Comparison of ENCODE assay signal across 12 mouse cellular contexts in the genomic region with DNA sequence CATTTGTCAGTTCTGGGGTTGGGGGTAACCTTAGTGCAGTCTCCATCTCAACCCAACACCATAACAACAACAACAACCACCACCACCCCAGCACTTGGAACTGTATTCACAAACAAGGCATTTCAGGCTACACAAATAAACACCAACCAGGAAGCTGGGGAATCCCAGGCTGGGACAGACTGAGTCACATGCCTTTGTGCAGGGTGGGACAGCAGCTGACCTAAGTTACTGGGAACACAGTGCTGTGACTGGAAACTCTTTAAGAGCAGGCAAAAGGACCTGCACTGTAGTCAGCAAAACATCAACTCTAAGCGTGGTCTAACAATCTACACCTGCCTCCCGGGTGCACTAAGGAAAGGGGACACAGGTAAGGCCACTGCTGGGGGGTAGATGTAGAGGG. TPM values are rescaled to one million over a fixed set of nuclear protein-coding genes. Genes with fewer than 3 reads are reported as not detected.
DNase-seq lines count a peak whose midpoint lies in the region; ATAC-seq and TF ChIP-seq lines count a peak whose summit lies in the region.
"Had no signal": no experiment of that assay in that cellular context is flagged by ENCODE, and none has a peak within 500 bp of the region (broad histone marks: within the 10 kb centered on the region; RNA-seq: fewer than 3 reads in every experiment).

No protein-coding gene starts in this region.

- H3K27ac ChIP-seq in cerebellum, adult 2 months (ENCODE audit: insufficient read depth, low read length) = peak overlapping the region; percentile 84; the same call in 1 of the 2 replicates
- peak overlapping the region; percentile 65 for H3K27ac ChIP-seq in spleen, adult 2 months (ENCODE audit: insufficient read depth, low read length)
- peak overlapping the region; percentile 35 for H3K27ac ChIP-seq in stomach, embryonic 16.5 days (ENCODE audit: low read length)

- H3K9ac ChIP-seq in stomach, embryonic 16.5 days (ENCODE audit: low read length) = no peak overlapping the region

- DNase-seq in cerebellum, adult 2 months = no peak
- no peak for DNase-seq in cerebellum, postnatal 14 days
- no peak for DNase-seq in spleen, adult 2 months (ENCODE audit: low read depth in 1 of 2, low spot score in 2 of 2)
- DNase-seq in spleen, adult 12 weeks (ENCODE audit: low spot score) = no peak
- peak; percentile 63 to 87 for DNase-seq in kidney, postnatal 36 days
- no peak for DNase-seq in left cerebral cortex, adult 9 months (ENCODE audit: low spot score in 2 of 2)
- DNase-seq in thymus, postnatal 4 days = no peak

- 92% methylated on average over 2 of the region's 2 CpGs for WGBS in cerebellum, adult 2 months
- 93% methylated on average over 2 of the region's 2 CpGs for WGBS in spleen, adult 2 months
- WGBS in stomach, embryonic 16.5 days = 70% methylated on average over 2 of the region's 2 CpGs

- H3K36me3 ChIP-seq in spleen, adult 2 months (ENCODE audit: control insufficient read depth, insufficient read depth, low read length) = no peaks in the 10 kb centered on the region
- H3K36me3 ChIP-seq in stomach, embryonic 16.5 days (ENCODE audit: control insufficient read depth, insufficient read depth, low read length) = no peaks in the 10 kb centered on the region

- TF ChIP-seq CTCF in cerebellum, adult 2 months (IDR thresholded peaks at IDR 0.05; ENCODE audit: borderline replicate concordance, insufficient read depth, low read depth, low read length) = no peak
- no peak for TF ChIP-seq CTCF in spleen, adult 2 months (IDR thresholded peaks at IDR 0.05; ENCODE audit: extremely low read depth, insufficient read depth, insufficient read length, insufficient replicate concordance)

- ATAC-seq in stomach, embryonic 16.5 days (ENCODE audit: insufficient read depth, low FRiP score) = peak; percentile 39; the same call in 1 of the 2 replicates
- ATAC-seq: Patski had no signal

- H3K4me2 ChIP-seq in stomach, embryonic 16.5 days (ENCODE audit: low read depth, low read length) = no peak overlapping the region

- H3K4me3 ChIP-seq in cerebellum, adult 2 months (replicated peaks; ENCODE audit: insufficient read depth, low read depth, low read length) = no peak overlapping the region
- no peak overlapping the region for H3K4me3 ChIP-seq in spleen, adult 2 months (ENCODE audit: extremely low read depth, insufficient read depth, insufficient read length)
- H3K4me3 ChIP-seq in stomach, embryonic 16.5 days (replicated peaks; ENCODE audit: low read length) = no peak overlapping the region
- H3K4me3 ChIP-seq: left cerebral cortex, adult 2 months had no signal

- peaks cover 65% of the 10 kb centered on the region for H3K4me1 ChIP-seq in cerebellum, adult 2 months (ENCODE audit: control insufficient read depth, insufficient read depth, low read length)
- H3K4me1 ChIP-seq in spleen, adult 2 months (ENCODE audit: control insufficient read depth, insufficient read depth, insufficient read length) = peaks cover 44% of the 10 kb centered on the region
- peaks cover 28% of the 10 kb centered on the region for H3K4me1 ChIP-seq in stomach, embryonic 16.5 days (ENCODE audit: control insufficient read depth, insufficient read depth, low read length)

- TF ChIP-seq POLR2A in cerebellum, adult 2 months (IDR thresholded peaks at IDR 0.05; ENCODE audit: borderline replicate concordance, insufficient read depth, low read length) = no peak
- TF ChIP-seq POLR2A in spleen, adult 2 months (IDR thresholded peaks at IDR 0.05; ENCODE audit: low read depth, low read length) = no peak

- H3K27me3 ChIP-seq in cerebellum, adult 2 months (ENCODE audit: control insufficient read depth, insufficient read depth, low read length) = no peaks in the 10 kb centered on the region
- no peaks in the 10 kb centered on the region for H3K27me3 ChIP-seq in spleen, adult 2 months (ENCODE audit: control insufficient read depth, insufficient read depth, low read length)
- no peaks in the 10 kb centered on the region for H3K27me3 ChIP-seq in stomach, embryonic 16.5 days (ENCODE audit: control insufficient read depth, insufficient read depth, low read length)
- H3K27me3 ChIP-seq: Patski had no signal

- no peaks in the 10 kb centered on the region for H3K9me3 ChIP-seq in stomach, embryonic 16.5 days (replicated peaks; ENCODE audit: control insufficient read depth, low read length)

RNA-seq across cellular contexts. Expression of gene E030018B13Rik, which starts 11.5 kb away (rescaled TPM):
- polyA plus RNA-seq in cerebellum, adult 2 months (2012; rRNA removed) = not detected in 2 replicates
- not detected in 2 replicates for polyA plus RNA-seq in spleen, adult 2 months (2012; rRNA removed)
- polyA plus RNA-seq in stomach, embryonic 16.5 days (2015; fragmentation: Nextera tagmentation; extraction: Ambion mirVana) = not detected in 2 replicates
- polyA plus RNA-seq: embryonic facial prominence, embryonic 14.5 days; midbrain, postnatal 0 days; Patski had no signal

RNA-seq across cellular contexts. Expression of gene Klf13, which starts 33.5 kb away (rescaled TPM):
- polyA plus RNA-seq in cerebellum, adult 2 months (2012; rRNA removed) = 60.8 and 68.9 TPM in 2 replicates
- 72.0 and 89.0 TPM in 2 replicates for polyA plus RNA-seq in spleen, adult 2 months (2012; rRNA removed)
- polyA plus RNA-seq in stomach, embryonic 16.5 days (2015; fragmentation: Nextera tagmentation; extraction: Ambion mirVana) = 29.1 and 30.8 TPM in 2 replicates

Comparison
In these comparisons a context has a peak if more than half of its experiments do, and no peak if none do; other contexts are left out.
1. DNase-seq: peak in kidney, postnatal 36 days (2 of 2); none in cerebellum, adult 2 months (0 of 2), cerebellum, postnatal 14 days (0 of 2), spleen, adult 2 months (0 of 2), spleen, adult 12 weeks (single experiment), left cerebral cortex, adult 9 months (0 of 2) and thymus, postnatal 4 days (single experiment).
2. Peak in every context shown above with its lines, with median percentiles within 50 percentile points of each other: H3K27ac ChIP-seq.